ENCODE assay signal across 19 mouse cellular contexts in the genomic region with DNA sequence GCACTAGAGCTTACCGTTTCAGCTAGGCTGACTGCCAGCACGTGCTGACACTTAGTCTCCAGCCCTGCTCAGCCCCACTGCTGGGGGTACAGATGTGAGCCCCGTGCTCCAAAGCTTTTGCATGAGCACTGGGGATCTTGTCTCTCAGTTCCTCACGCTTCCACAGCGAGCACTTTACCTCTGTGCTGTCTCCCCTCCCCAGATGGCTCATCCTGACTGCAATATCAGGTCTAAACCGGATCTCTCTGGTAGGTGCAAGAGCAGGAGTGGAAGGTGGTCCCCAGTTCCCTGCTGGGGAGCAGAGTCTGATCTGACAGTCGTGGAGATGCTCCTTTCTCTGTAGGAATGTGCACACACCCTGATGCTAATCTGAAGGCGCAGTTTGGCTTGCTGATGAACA. TPM values are rescaled to one million over a fixed set of nuclear protein-coding genes. Genes with fewer than 3 reads are reported as not detected.
DNase-seq lines count a peak whose midpoint lies in the region; ATAC-seq and TF ChIP-seq lines count a peak whose summit lies in the region.
"Had no signal": no experiment of that assay in that cellular context is flagged by ENCODE, and none has a peak within 500 bp of the region (broad histone marks: within the 10 kb centered on the region; RNA-seq: fewer than 3 reads in every experiment).

No protein-coding gene starts in this region.

- H3K4me3 ChIP-seq in hindbrain, postnatal 0 days (ENCODE audit: low read length): no peak overlapping the region
- H3K4me3 ChIP-seq: heart, embryonic 13.5 days; myocyte had no signal

- H3K27me3 ChIP-seq in hindbrain, postnatal 0 days (ENCODE audit: insufficient read depth, low read length): no peaks in the 10 kb centered on the region

- H3K27ac ChIP-seq in hindbrain, postnatal 0 days: no peak overlapping the region
- H3K27ac ChIP-seq: heart, embryonic 13.5 days; kidney, postnatal 0 days; stomach, postnatal 0 days had no signal

- 0 out of 2 replicates have a peak, but pooled peaks have one; percentile 12 for ATAC-seq in frontal cortex, adult (ENCODE audit: low TSS enrichment)
- peak; percentile 77 for ATAC-seq in hindbrain, postnatal 0 days
- ATAC-seq in inflammation-experienced regulatory T-cells, adult 6 months: no peak

- H3K4me2 ChIP-seq in hindbrain, postnatal 0 days (ENCODE audit: low read depth, low read length): no peak overlapping the region
- H3K4me2 ChIP-seq: heart, embryonic 13.5 days; lung, embryonic 14.5 days had no signal

- 31% methylated on average over 8 of the region's 8 CpGs for WGBS in hindbrain, postnatal 0 days

- no peak overlapping the region for H3K9ac ChIP-seq in hindbrain, postnatal 0 days (replicated peaks; ENCODE audit: low read length)
- H3K9ac ChIP-seq: heart, embryonic 13.5 days; lung, embryonic 14.5 days had no signal

- no peak for TF ChIP-seq CTCF in hindbrain, postnatal 0 days (IDR thresholded peaks at IDR 0.05; ENCODE audit: low read depth)

- H3K4me1 ChIP-seq in hindbrain, postnatal 0 days (ENCODE audit: insufficient read depth, low read length): no peaks in the 10 kb centered on the region

- no peak for DNase-seq in frontal cortex, adult 2 months (ENCODE audit: extremely low spot score in 1 of 2, low spot score in 1 of 2)
- peak; percentile 4 for DNase-seq in right cerebral cortex, postnatal 4 days
- DNase-seq in right cerebral cortex, postnatal 14 days: no peak
- peak; percentile 24 for DNase-seq in hindbrain, postnatal 0 days (ENCODE audit: low spot score)
- DNase-seq in layer of hippocampus, adult 9-10 months (ENCODE audit: low spot score): no peak
- DNase-seq in cerebellum, adult 9-11 months: no peak
- DNase-seq: cerebellum, adult 8-10 months; gastrocnemius, postnatal 10 days; layer of hippocampus, adult 9-11 months; lung, embryonic 14.5 days had no signal

- no peaks in the 10 kb centered on the region for H3K36me3 ChIP-seq in hindbrain, postnatal 0 days (ENCODE audit: insufficient read depth, low read length)
- H3K36me3 ChIP-seq: heart, embryonic 13.5 days had no signal

- no peaks in the 10 kb centered on the region for H3K9me3 ChIP-seq in hindbrain, postnatal 0 days (ENCODE audit: low read length)
- H3K9me3 ChIP-seq: heart, embryonic 13.5 days had no signal

RNA-seq across cellular contexts. Expression of gene Eif5a2, which starts 37.8 kb away (rescaled TPM):
- 21.6 and 24.4 TPM in 2 replicates for polyA plus RNA-seq in frontal cortex, adult 2 months (2012; rRNA removed)
- total RNA-seq in hindbrain, postnatal 0 days (2014; rRNA removed): 23.9 and 26.9 TPM in 2 replicates
- 10.0 and 10.7 TPM in 2 replicates for polyA plus RNA-seq in hindbrain, postnatal 0 days (2015; fragmentation: Nextera tagmentation; extraction: Ambion mirVana)
- 1 to 10 TPM; 4.2 to 7.2 (median 5.6) TPM for polyA plus RNA-seq in inflammation-experienced regulatory T-cells, adult 6 months (2017; shearing (Covaris generic))

RNA-seq across cellular contexts. Expression of gene Slc2a2, which starts 45.5 kb away (rescaled TPM):
- polyA plus RNA-seq in frontal cortex, adult 2 months (2012; rRNA removed): 0.06 and 0.19 TPM in 2 replicates
- total RNA-seq in hindbrain, postnatal 0 days (2014; rRNA removed): not detected in 2 replicates
- polyA plus RNA-seq in hindbrain, postnatal 0 days (2015; fragmentation: Nextera tagmentation; extraction: Ambion mirVana): 0.09 TPM in 1 of 2 replicates, not detected in the other
- polyA plus RNA-seq in inflammation-experienced regulatory T-cells, adult 6 months (2017; shearing (Covaris generic)): under 1 TPM; 0.21 to 0.38 (median 0.27) TPM
- total RNA-seq: left cerebral cortex, postnatal 14 days; megakaryocyte progenitor cell, adult 5-6 weeks had no signal
- polyA plus RNA-seq: C2C12, myocyte had no signal

Comparison
In these comparisons a context has a peak if more than half of its experiments do, and no peak if none do; other contexts are left out.
1. DNase-seq: peak in right cerebral cortex, postnatal 4 days (single experiment) and hindbrain, postnatal 0 days (single experiment); none in frontal cortex, adult 2 months (0 of 2), right cerebral cortex, postnatal 14 days (single experiment), layer of hippocampus, adult 9-10 months (single experiment) and cerebellum, adult 9-11 months (single experiment).